Mouse (Mus musculus) heart, embryonic 10.5 days (tissue): ENCODE measurements around the gene Cd4. TPM values are rescaled to one million over a fixed set of nuclear protein-coding genes. Genes with fewer than 3 reads are reported as not detected.
A peak's percentile ranks its signal among the peaks of the same experiment; 100 is the strongest.

Source experiments
- DNase-seq: peaks from one replicate; pipeline ENCODE4 v3.0.0-alpha.2; 2017; ENCODE audit warnings: low spot score
- H3K27ac ChIP-seq: fragments of 300-500 bp; sonication (generic); 2 replicates; pipeline ENCODE4 v1.5.1; 2016; ENCODE audit warnings: mild to moderate bottlenecking
- H3K27me3 ChIP-seq: fragments of 300-500 bp; sonication (generic); 2 replicates; pipeline ENCODE4 v1.6.1; 2016; ENCODE audit warnings: mild to moderate bottlenecking; ENCODE audit not compliant: poor library complexity, insufficient read depth, severe bottlenecking
- H3K36me3 ChIP-seq: fragments of 300-500 bp; sonication (generic); 2 replicates; pipeline ENCODE4 v1.6.1; 2016; ENCODE audit warnings: mild to moderate bottlenecking, moderate library complexity
- H3K4me1 ChIP-seq: fragments of 300-500 bp; sonication (generic); 2 replicates; pipeline ENCODE4 v1.6.1; 2016; ENCODE audit warnings: mild to moderate bottlenecking
- H3K4me3 ChIP-seq: fragments of 300-500 bp; sonication (generic); 2 replicates; pipeline ENCODE4 v1.5.1; 2016; ENCODE audit warnings: mild to moderate bottlenecking, moderate library complexity
- H3K9me3 ChIP-seq: fragments of 300-500 bp; sonication (generic); 2 replicates; pipeline ENCODE4 v1.6.1; 2016; ENCODE audit warnings: mild to moderate bottlenecking, moderate library complexity
- WGBS: fragments of 180-500 bp; shearing (Covaris S2); methylation state at CpG from one replicate; pipeline ENCODE4 v1.1.7; 2016; 5-methylcytosine and 5-hydroxymethylcytosine counted together
- polyA plus RNA-seq: library from polyadenylated mRNA; unstranded; fragments of >200 nt; fragmentation: Nextera tagmentation; extraction: Ambion mirVana; gene quantifications from 2 replicates; pipeline ENCODE4 v1.2.1, GENCODE M21; 2016

The Cd4 gene
- polyA plus RNA-seq, 1 experiment from 2014 or later = 0.05 TPM

DNA sequence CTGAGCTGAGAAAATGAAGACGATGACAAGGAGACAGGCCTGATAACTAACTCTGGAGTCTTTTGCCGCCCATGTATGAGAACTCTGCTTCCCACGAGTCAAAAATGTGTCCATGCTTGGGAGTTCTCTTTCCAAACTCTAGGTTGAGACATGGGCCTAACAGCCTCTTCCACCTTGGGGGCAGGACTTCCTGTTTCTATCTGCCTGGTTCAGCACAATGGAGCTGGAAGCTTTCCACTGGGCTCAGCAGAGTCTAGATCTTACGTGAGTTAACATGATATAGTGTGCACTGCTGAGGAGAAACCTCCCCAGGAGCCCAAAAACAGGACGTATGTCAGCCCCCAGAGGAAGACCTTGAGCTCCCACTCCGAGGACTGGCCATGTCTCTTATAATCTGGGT is 25.2 kb upstream of the Cd4 start:
- peaks cover 42% of the 10 kb centered on the region for H3K27me3 ChIP-seq
- peaks cover 24% of the 10 kb centered on the region for H3K36me3 ChIP-seq
- peaks cover 67% of the 10 kb centered on the region for H3K4me1 ChIP-seq
- 65% methylated on average over 6 of the region's 6 CpGs for WGBS
- DNase-seq = no peak
- H3K4me3 ChIP-seq = no peak overlapping the region
- no peaks in the 10 kb centered on the region for H3K9me3 ChIP-seq
- no peak overlapping the region for H3K27ac ChIP-seq

DNA sequence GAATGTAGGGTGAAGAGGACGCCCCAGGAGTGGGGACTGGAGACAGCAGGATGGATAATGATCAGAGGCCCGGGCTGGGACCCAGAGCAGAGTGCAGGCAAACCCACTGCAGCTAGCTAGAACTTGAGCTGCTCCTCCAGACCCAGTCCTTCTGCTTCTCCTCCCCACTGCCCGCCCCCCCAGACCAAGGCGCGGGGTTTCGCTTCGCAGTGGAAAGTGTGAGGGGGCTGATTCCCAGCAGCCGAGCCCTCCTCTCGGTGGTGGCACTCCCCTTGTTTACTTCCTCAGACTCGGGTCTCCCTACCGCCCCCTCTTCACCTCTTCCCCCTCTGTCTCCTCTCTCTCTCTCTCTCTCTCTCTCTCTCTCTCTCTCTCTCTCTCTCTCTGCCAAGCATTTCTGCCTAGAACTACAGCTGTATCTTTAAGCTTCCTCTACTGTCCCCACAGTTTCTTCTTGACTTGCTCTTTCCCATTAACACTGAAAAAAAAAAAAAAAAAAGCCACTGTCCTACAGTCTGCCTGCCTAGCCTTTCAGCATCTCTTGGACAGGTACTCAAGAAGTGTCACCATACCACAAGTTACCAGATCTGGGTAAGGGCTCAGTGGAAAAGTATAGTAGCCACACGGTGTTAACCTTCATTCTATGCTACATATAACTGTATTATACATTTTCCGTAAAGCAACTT is 23.7 kb upstream of the Cd4 start, which contains the start of gene Lag3:
Lag3 (minus strand) TSS at position 173 of the 686 bp plus-strand sequence.
- Histone ChIP-seq H3K27ac (peak within 1 kb of the TSS; percentile 86), H3K36me3 (peaks cover 24% of the 10 kb centered on the region), H3K27me3 (peaks cover 44% of the 10 kb centered on the region), H3K9me3 (no peaks in the 10 kb centered on the region), H3K4me1 (peaks cover 59% of the 10 kb centered on the region), H3K4me3 (peak within 1 kb of the TSS; percentile 32)
- 15% methylated on average over 13 of the region's 13 CpGs for WGBS
- no peak for DNase-seq

DNA sequence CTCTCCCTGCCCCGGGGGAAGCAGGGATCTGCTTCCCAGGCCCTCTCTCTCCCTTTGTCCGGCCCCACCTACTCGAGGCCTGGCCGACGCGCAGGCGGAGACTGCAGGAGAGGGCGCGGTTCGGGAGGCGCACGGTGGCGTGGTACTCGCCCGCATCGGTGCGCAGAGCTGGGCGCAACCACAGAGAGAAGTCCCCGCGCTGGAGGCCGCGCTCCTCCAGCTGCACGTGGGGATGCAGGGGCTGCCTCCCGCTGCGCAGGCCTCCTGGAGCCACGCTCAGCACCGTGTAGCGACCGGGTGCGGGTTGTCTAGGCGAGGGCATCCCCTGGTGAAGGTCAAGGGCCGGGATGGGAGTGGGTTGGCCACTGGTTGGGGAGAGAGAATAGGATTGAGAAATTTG is 22.0 kb upstream of the Cd4 start:
- peaks cover 44% of the 10 kb centered on the region for H3K27me3 ChIP-seq

DNA sequence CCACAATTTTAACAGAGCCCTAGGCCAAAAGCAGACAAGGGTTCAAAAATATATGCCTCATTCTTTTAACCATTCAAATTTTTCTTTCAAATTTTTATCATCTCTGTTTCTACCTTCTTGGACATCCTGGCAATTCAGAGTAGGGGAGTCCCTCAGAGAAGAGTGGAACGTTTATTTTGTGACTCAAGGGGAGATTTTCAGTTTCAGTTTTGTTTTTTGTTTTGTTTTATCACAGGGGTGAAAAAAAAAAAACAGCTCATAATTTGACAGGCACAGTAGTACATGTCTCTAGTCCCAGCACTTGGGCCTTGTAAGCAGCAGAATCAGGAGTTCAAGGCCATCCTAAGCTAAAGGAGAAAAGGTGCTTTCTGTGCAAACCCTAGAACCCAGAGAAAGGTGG is 19.7 kb upstream of the Cd4 start:
- Histone ChIP-seq H3K4me1 (peaks cover 43% of the 10 kb centered on the region), H3K27me3 (peaks cover 36% of the 10 kb centered on the region), H3K27ac (no peak overlapping the region), H3K4me3 (no peak overlapping the region), H3K9me3 (no peaks in the 10 kb centered on the region), H3K36me3 (no peaks in the 10 kb centered on the region)
- 77% methylated on average over 1 of the region's 1 CpGs for WGBS
- no peak for DNase-seq

More for the DNA sequence above, 22.0 kb upstream of the Cd4 start:
- peaks cover 49% of the 10 kb centered on the region for H3K4me1 ChIP-seq
- peak overlapping the region; percentile 86 for H3K27ac ChIP-seq
- WGBS = 3% methylated on average over 32 of the region's 32 CpGs
- peaks cover 21% of the 10 kb centered on the region for H3K36me3 ChIP-seq
- no peak for DNase-seq
- peak overlapping the region; percentile 53 for H3K4me3 ChIP-seq
- no peaks in the 10 kb centered on the region for H3K9me3 ChIP-seq

DNA sequence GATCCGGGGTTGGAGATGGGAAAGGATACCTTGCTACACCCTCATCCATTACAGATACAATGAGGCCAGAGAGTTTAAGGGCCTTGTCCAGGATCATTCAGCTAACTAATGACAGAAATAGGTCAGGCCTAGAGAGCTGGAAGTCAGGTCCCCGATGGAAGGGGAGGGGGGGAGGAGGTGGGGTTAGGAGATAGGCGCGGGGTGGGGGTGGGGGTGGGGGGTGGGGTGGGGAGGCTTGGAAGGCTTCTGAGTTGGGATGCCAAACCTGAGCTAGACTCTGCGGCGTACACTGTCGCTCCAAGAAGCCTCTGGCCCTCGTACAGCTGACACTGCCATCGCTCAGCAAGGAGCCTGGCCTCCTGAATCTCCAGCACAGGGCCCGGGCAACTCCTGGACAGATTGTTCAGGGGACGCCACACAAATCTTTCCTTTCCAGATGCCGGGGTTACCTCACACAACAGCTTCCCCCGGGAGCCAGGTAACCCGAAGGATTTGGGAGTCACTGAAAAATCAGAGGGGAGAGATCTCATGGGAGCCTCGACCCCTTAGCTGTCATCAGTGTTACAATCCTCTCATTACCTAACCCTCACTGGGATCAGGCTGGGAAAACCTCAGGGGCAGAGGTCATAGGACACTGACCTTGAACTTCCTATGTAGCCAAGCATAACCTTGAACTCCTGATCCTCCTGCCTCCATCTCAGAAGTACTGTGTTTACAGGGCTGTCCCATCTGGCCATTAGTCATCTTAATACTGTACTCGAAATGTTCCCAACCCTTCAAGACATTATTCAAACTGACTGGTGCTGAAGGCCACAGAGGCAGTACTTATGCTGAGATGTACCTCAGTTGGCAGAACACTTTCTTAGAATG is 17.2 kb upstream of the Cd4 start:
- Histone ChIP-seq H3K9me3 (no peaks in the 10 kb centered on the region), H3K27me3 (peaks cover 22% of the 10 kb centered on the region), H3K4me1 (peaks cover 33% of the 10 kb centered on the region), H3K27ac (peak overlapping the region; percentile 95), H3K36me3 (no peaks in the 10 kb centered on the region), H3K4me3 (peak overlapping the region; percentile 67)
- WGBS = 25% methylated on average over 16 of the region's 16 CpGs
- no peak for DNase-seq

DNA sequence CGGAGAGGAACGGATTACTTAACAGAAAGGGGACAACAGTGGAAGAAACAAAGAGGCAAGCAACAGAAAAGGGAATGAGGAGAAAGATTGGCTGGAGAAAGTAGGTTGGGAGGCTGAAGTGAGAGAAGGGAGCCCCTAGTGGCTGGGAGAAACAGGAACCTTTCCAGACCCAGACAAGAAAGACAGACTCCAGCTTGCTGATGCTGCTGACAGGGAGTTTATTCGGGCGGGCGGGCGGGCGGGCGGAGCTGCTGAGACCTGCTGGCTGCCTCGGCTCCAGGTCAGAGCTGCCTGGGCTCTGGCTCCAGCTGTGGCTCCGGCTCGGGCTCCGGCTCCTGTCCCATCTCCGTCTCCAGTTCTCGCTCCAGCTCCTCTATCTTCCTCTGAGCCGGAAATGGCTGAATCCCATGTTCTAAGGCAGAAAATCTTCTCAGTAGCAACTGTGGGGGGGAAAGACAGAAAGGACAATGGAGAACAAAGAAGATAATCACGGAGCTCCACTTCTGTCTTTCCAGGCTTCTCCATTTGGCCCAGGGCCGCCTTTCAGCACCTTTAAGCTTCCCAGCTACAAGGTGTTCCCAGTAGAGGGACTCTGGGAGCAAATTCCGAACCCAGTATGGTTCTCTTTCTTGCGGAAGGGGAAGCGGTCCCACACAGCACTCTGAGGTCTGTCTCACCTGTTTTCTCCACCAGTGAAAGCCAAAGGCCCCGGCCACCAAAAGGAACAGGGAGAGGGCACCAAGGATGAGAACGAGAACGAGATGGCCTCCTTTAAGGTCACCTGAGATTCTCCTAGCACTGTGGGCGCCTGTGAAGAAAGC is 16.4 kb upstream of the Cd4 start:
- Histone ChIP-seq H3K36me3 (no peaks in the 10 kb centered on the region), H3K4me1 (peaks cover 24% of the 10 kb centered on the region), H3K4me3 (peak overlapping the region; percentile 67), H3K27me3 (peaks cover 13% of the 10 kb centered on the region), H3K27ac (peak overlapping the region; percentile 95), H3K9me3 (no peaks in the 10 kb centered on the region)
- DNase-seq = peak; percentile 93
- WGBS = 6% methylated on average over 24 of the region's 24 CpGs

DNA sequence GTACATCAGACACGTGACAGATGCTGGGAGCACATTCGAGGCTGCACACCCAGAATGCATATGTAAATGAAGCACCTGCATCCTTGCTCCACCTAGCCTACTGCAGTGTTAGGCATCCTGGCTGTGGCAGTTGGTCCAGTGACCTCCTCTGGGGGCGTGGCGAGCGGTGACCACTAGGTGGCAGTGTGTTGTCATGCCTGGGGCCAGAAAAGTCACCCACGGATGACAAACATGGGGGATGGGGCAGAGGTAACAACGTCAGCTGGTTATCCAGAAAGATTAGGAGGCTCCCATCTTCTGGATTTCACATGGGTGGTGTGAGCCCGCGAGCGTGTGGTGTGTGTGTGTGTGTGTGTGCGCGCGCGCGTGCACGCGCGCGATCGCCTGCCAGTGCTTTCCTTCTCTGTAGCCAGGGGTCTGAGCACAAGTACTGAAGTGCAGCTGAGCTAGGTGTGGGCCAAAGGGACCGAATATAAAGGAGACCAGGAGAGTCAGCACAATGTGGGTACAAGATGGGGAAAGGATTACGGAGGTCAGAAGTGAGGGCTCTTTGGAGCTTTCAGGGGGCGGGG is 15.6 kb upstream of the Cd4 start:
- peaks cover 6% of the 10 kb centered on the region for H3K27me3 ChIP-seq
- peaks cover 24% of the 10 kb centered on the region for H3K4me1 ChIP-seq
- peak overlapping the region; percentile 67 for H3K4me3 ChIP-seq
- H3K36me3 ChIP-seq = no peaks in the 10 kb centered on the region
- peak overlapping the region; percentile 95 for H3K27ac ChIP-seq
- WGBS = under 1% methylated on average over 23 of the region's 23 CpGs
- DNase-seq = peak; percentile 97
- H3K9me3 ChIP-seq = no peaks in the 10 kb centered on the region

DNA sequence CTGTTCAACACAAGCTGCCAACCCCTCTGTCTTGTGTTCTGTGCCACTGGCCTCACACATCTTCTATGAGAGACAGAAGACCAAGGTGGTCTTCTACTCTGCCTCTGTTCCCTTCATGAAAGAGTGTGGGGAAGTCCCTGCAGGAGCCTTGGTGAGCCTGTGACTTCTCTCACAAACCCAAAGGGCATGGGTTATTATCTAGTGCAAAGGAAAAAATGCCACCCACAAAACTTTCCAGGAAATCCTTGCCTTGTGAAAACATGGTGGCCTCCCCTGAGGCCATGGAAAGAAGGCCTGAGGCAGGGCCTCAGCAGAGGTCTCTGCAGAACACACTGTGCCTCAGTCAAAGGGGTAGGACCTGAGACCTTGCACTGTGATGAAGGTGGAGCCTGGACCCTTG is 13.8 kb upstream of the Cd4 start:
- H3K9me3 ChIP-seq = no peaks in the 10 kb centered on the region

DNA sequence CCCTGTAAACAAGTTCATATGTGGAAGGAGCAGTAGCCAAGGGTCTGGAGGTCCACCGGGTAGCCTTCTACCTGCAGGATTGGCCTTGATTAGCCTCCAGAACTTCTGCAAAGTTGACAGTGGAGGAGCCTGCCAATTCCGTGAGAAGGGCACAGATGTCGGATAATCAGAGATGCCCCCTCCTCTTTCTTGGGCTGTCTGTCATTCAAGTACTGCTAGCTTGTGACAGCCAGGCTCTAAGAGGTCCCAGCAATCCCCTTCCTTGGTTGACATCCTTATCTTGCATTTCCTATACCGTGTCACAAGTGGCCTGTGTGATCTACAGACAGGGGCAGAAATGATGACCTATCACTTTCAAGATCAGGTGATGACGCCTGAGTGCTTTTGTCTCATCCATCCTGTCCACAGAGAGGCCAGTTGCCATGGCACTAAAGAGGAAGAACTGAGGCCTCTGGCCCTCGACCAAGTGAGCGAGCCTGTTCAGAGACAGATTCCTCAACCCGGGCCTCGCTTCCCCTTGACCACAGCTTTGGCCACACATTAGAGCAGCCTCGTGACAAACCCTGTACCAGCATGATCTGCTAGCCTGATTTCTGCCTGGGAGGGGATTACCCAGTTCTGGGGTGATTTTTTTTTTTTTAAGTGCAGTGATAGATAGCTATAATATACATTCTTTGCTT is 12.9 kb upstream of the Cd4 start:
- H3K27ac ChIP-seq = peak overlapping the region; percentile 29; the same call in 1 of the 2 replicates
- WGBS = 33% methylated on average over 10 of the region's 10 CpGs
- no peak for DNase-seq
- H3K9me3 ChIP-seq = no peaks in the 10 kb centered on the region
- no peaks in the 10 kb centered on the region for H3K36me3 ChIP-seq
- H3K27me3 ChIP-seq = no peaks in the 10 kb centered on the region
- H3K4me3 ChIP-seq = no peak overlapping the region
- H3K4me1 ChIP-seq = peaks cover 24% of the 10 kb centered on the region

More for the DNA sequence above, 13.8 kb upstream of the Cd4 start:
- Histone ChIP-seq H3K4me1 (peaks cover 24% of the 10 kb centered on the region), H3K36me3 (no peaks in the 10 kb centered on the region), H3K27me3 (no peaks in the 10 kb centered on the region), H3K4me3 (no peak overlapping the region), H3K27ac (no peak overlapping the region)
- DNase-seq = no peak

DNA sequence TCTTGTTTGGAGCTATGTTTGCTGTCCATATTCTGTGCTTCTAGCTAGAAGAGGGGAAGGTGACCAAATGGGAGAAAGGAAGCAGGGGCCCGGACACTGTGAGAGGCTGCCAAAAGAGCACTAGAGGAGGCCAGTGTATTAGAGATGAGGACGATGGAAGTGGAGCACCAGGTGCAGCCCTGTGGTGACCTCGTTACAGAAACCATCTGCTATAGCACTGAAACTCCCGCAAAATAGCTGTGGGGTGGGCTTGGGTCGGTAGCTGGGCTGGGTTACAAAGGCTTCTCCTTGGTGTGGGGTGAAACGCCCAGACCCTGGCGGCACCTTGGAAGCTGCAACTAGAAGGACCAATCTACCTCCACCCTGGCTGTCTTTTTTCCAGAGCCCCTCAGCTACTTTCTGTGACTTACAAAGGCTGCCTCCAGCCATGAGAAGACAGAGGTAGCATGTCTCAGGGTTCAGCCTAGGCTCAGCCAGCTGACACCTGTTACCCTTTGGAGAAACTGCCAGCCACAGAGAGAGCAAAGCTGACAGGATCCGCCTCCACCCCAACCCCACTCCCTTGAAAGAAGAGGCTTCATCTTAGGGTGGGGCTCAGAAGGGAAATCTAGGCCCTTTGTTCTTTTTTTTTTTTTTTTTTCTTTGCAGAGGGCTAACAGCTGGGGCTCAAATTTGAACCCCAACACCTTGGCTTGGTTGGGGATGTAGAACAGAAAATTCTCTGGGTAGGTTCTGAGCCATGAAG is 12.2 kb upstream of the Cd4 start:
- peaks cover 21% of the 10 kb centered on the region for H3K4me1 ChIP-seq
- H3K27me3 ChIP-seq = no peaks in the 10 kb centered on the region
- H3K27ac ChIP-seq = no peak overlapping the region
- H3K4me3 ChIP-seq = no peak overlapping the region
- no peaks in the 10 kb centered on the region for H3K36me3 ChIP-seq
- no peaks in the 10 kb centered on the region for H3K9me3 ChIP-seq
- no peak for DNase-seq
- WGBS = 62% methylated on average over 8 of the region's 8 CpGs

DNA sequence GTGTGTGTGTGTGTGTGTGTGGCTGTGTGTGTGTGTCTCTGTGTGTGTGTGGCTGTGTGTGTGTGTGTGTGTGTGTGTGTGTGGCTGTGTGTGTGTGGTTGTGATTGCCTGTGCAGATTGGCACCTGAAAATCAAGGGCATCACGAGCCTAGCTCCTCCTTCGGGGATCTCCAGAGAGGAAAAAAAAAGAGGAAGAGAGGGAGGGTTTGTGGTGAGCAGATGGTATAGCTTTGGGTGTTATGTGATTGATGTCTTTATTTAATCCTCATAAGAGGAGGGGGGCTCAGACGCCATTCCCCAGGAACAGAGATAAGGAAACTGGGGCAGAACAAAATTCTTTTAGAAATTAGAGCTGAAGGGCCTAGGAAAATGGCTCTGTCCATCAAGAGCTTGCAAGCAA is 10.3 kb upstream of the Cd4 start:
- Histone ChIP-seq H3K9me3 (no peaks in the 10 kb centered on the region), H3K27me3 (no peaks in the 10 kb centered on the region), H3K36me3 (no peaks in the 10 kb centered on the region), H3K4me1 (0 out of 2 replicates have a peak, but pooled peaks cover 9% of the 10 kb centered on the region), H3K4me3 (no peak overlapping the region), H3K27ac (no peak overlapping the region)
- WGBS = 55% methylated on average over 3 of the region's 3 CpGs
- DNase-seq = no peak
